In genomic region chr13:78203348-78204061, GRCm38 (mm10) we compare ENCODE assay signal across 8 mouse cellular contexts. TPM values are rescaled to one million over a fixed set of nuclear protein-coding genes. Genes with fewer than 3 reads are reported as not detected.
A peak's percentile ranks its signal among the peaks of the same experiment; 100 is the strongest.
DNase-seq lines count a peak whose midpoint lies in the region; ATAC-seq and TF ChIP-seq lines count a peak whose summit lies in the region.

No protein-coding gene starts in this region.

- peak overlapping the region; percentile 65 for H3K27ac ChIP-seq in heart, postnatal 0 days (ENCODE audit: low read depth)
- H3K27ac ChIP-seq in midbrain, embryonic 13.5 days = peak overlapping the region; percentile 97

- intact Hi-C loops in left cerebral cortex, postnatal 25 days (cut with DNase I) = loop anchor here (5.0 to 10.0 kb wide), 10 partner anchors 224 to 1641 kb away; no protein-coding TSS in a partner anchor
- intact Hi-C loops in gastrocnemius, postnatal 14 days (cut with DNase I; ENCODE audit: low total_unique reads) = no loop called here

- peak overlapping the region; percentile 36 for H3K9ac ChIP-seq in heart, postnatal 0 days (replicated peaks; ENCODE audit: low read depth, low read length)
- H3K9ac ChIP-seq in midbrain, embryonic 13.5 days (replicated peaks) = peak overlapping the region; percentile 84

- DNase-seq in adrenal gland, adult (ENCODE audit: inconsistent age in 2 of 2, low spot score in 1 of 2) = peak; percentile 82 to 94
- DNase-seq in adrenal gland, adult 8-10 months = no peak
- no peak for DNase-seq in Patski (ENCODE audit: low read depth, low spot score)
- peak; percentile 90 for DNase-seq in embryo, embryonic 11 days
- DNase-seq in heart, postnatal 0 days (ENCODE audit: low spot score) = peak; percentile 22
- peak; percentile 82 to 86 for DNase-seq in left cerebral cortex, postnatal 25 days (ENCODE audit: low spot score in 2 of 2)
- no peak for DNase-seq in gastrocnemius, postnatal 14 days

- H3K36me3 ChIP-seq in heart, postnatal 0 days (replicated peaks; ENCODE audit: control insufficient read depth, insufficient read depth, low read length) = no peaks in the 10 kb centered on the region
- H3K36me3 ChIP-seq in midbrain, embryonic 13.5 days = no peaks in the 10 kb centered on the region

- H3K9me3 ChIP-seq in heart, postnatal 0 days (replicated peaks; ENCODE audit: control insufficient read depth, low read length) = no peaks in the 10 kb centered on the region
- H3K9me3 ChIP-seq in midbrain, embryonic 13.5 days = no peaks in the 10 kb centered on the region

- H3K4me3 ChIP-seq in heart, postnatal 0 days (ENCODE audit: low read depth, low read length) = peak overlapping the region; percentile 73
- peak overlapping the region; percentile 94 for H3K4me3 ChIP-seq in midbrain, embryonic 13.5 days (replicated peaks)

- TF ChIP-seq EP300 in heart, postnatal 0 days (IDR thresholded peaks at IDR 0.05; ENCODE audit: low read depth) = no peak

- CTCF ChIA-PET in Patski (lab: Charles Lee) = interaction anchor here (1.3 kb wide), 1 partner anchor 221 kb away, joined by 5 read pairs; no protein-coding TSS in a partner anchor

- ATAC-seq in Patski = peak; percentile 60
- ATAC-seq in heart, postnatal 0 days (ENCODE audit: insufficient read depth, low read depth) = peak; percentile 31
- ATAC-seq in midbrain, embryonic 13.5 days = peak; percentile 57

- peaks cover 8% of the 10 kb centered on the region; the same call in 1 of the 2 replicates for H3K4me1 ChIP-seq in heart, postnatal 0 days (ENCODE audit: control insufficient read depth, insufficient read depth)
- H3K4me1 ChIP-seq in midbrain, embryonic 13.5 days (replicated peaks) = peaks cover 44% of the 10 kb centered on the region

- H3K27me3 ChIP-seq in Patski = no peaks in the 10 kb centered on the region
- peaks cover 50% of the 10 kb centered on the region for H3K27me3 ChIP-seq in heart, postnatal 0 days (ENCODE audit: control insufficient read depth, insufficient read depth, low read length)
- no peaks in the 10 kb centered on the region for H3K27me3 ChIP-seq in midbrain, embryonic 13.5 days

- peak overlapping the region; percentile 99 for H3K4me2 ChIP-seq in heart, postnatal 0 days (ENCODE audit: low read depth, low read length)
- peak overlapping the region; percentile 80 for H3K4me2 ChIP-seq in midbrain, embryonic 13.5 days (replicated peaks)

- POLR2A ChIA-PET in Patski (lab: Charles Lee) = no interaction called here

- no peak for TF ChIP-seq CTCF in Patski (IDR thresholded peaks at IDR 0.05)
- TF ChIP-seq CTCF in heart, postnatal 0 days (IDR thresholded peaks at IDR 0.05; ENCODE audit: low read depth) = 0 out of 2 replicates have a peak, but pooled peaks have one; percentile 10

- WGBS in heart, postnatal 0 days = under 1% methylated on average over 31 of the region's 37 CpGs
- WGBS in midbrain, embryonic 13.5 days = 1% methylated on average over 36 of the region's 37 CpGs

- in situ Hi-C loops in Patski (cut with MboI; ENCODE audit: low pct_unique_long_range_greater_than_20kb) = loop anchor here (10.0 kb wide), 2 partner anchors 1069 to 1159 kb away; partner anchors contain the start of genes 2210408I21Rik and Slf1

RNA-seq across cellular contexts. Expression of gene Nr2f1, which starts 3.9 kb away (rescaled TPM):
- total RNA-seq in adrenal gland, adult 8-10 months (2022) = 10 to 100 TPM; 19.1 to 26.2 (median 21.7) TPM
- 8.1 TPM for polyA plus RNA-seq in Patski (2021)
- 11.4 and 11.6 TPM in 2 replicates for total RNA-seq in heart, postnatal 0 days (2014; rRNA removed; ENCODE audit: low replicate concordance)
- polyA plus RNA-seq in heart, postnatal 0 days (2015; fragmentation: Nextera tagmentation; extraction: Ambion mirVana) = 2.0 and 2.3 TPM in 2 replicates
- total RNA-seq in left cerebral cortex, postnatal 25 days (2021) = 100 to 1,000 TPM; 114 to 122 TPM
- 76.9 and 83.2 TPM in 2 replicates for polyA plus RNA-seq in midbrain, embryonic 13.5 days (2015; fragmentation: Nextera tagmentation; extraction: Ambion mirVana)
- total RNA-seq in gastrocnemius, postnatal 14 days (2021) = 1 to 10 TPM; 1.7 to 2.4 TPM

Comparison
In these comparisons a context has a peak if more than half of its experiments do, and no peak if none do; other contexts are left out.
1. DNase-seq: peak in adrenal gland, adult (2 of 2), embryo, embryonic 11 days (single experiment), heart, postnatal 0 days (single experiment) and left cerebral cortex, postnatal 25 days (2 of 2); none in adrenal gland, adult 8-10 months (single experiment), Patski (single experiment) and gastrocnemius, postnatal 14 days (single experiment).
2. Peak in every context shown above with its lines, with median percentiles within 50 percentile points of each other: ATAC-seq.